Mouse (Mus musculus) MEL (cell line): ENCODE measurements around the gene Crb3. TPM values are rescaled to one million over a fixed set of nuclear protein-coding genes. Genes with fewer than 3 reads are reported as not detected.

Source experiments
- DNase-seq: peaks from one replicate; pipeline ENCODE4 v3.0.0; 2011; ENCODE audit warnings: low read depth, low spot score
- H3K27ac ChIP-seq: 2 replicates; pipeline ENCODE4 v1.5.1; 2012; ENCODE audit warnings: low read depth, mild to moderate bottlenecking, control low read depth, low read length, moderate library complexity; ENCODE audit not compliant: control insufficient read depth
- H3K27me3 ChIP-seq, 2 experiments: fragments of 150-350 bp in 1 of 2; sonication (generic) in 1 of 2; 2 replicates each; pipeline ENCODE4 v1.6.1; 2012; ENCODE audit warnings: low read length in 2 of 2, mild to moderate bottlenecking in 2 of 2, improper control_type of control experiment in 1 of 2, moderate library complexity in 1 of 2; ENCODE audit not compliant: insufficient read depth in 2 of 2, control insufficient read depth in 1 of 2
- H3K36me3 ChIP-seq, 2 experiments: 2 replicates each; pipeline ENCODE4 v1.6.1; 2012 to 2014; ENCODE audit warnings: low read length in 2 of 2, improper control_type of control experiment in 1 of 2, inconsistent platforms in 1 of 2, mild to moderate bottlenecking in 1 of 2; ENCODE audit not compliant: insufficient read depth in 2 of 2, control insufficient read depth in 1 of 2
- H3K4me1 ChIP-seq, 2 experiments: fragments of 150-350 bp in 1 of 2; sonication (generic) in 1 of 2; 2 replicates each; pipeline ENCODE4 v1.6.1; 2012; ENCODE audit warnings: low read length in 2 of 2, improper control_type of control experiment in 1 of 2, mild to moderate bottlenecking in 1 of 2; ENCODE audit not compliant: insufficient read depth in 2 of 2, control insufficient read depth in 1 of 2
- H3K4me3 ChIP-seq, 2 experiments: fragments of 150-350 bp in 1 of 2; sonication (generic) in 1 of 2; 2 replicates each; pipeline ENCODE4 v1.5.1; 2012; ENCODE audit warnings: low read depth in 2 of 2, low read length in 2 of 2, mild to moderate bottlenecking in 2 of 2, moderate library complexity in 2 of 2, control low read depth in 1 of 2, improper control_type of control experiment in 1 of 2; ENCODE audit not compliant: control insufficient read depth in 1 of 2, insufficient read depth in 1 of 2
- H3K79me2 ChIP-seq: 2 replicates; pipeline ENCODE4 v1.6.1; 2012; ENCODE audit warnings: mild to moderate bottlenecking, low read length, moderate library complexity; ENCODE audit not compliant: control insufficient read depth, poor library complexity, insufficient read depth
- H3K9ac ChIP-seq: 2 replicates; pipeline ENCODE4 v1.6.1; 2012; ENCODE audit warnings: low read depth, mild to moderate bottlenecking, control low read depth, low read length, moderate library complexity; ENCODE audit not compliant: control insufficient read depth, poor library complexity, severe bottlenecking
- H3K9me3 ChIP-seq: fragments of 150-350 bp; sonication (generic); replicated peaks from 2 replicates; pipeline ENCODE4 v1.6.1; 2012; ENCODE audit warnings: mild to moderate bottlenecking, low read length, improper control_type of control experiment, moderate library complexity; ENCODE audit not compliant: insufficient read depth
- BHLHE40 ChIP-seq: IDR thresholded peaks from 2 replicates; pipeline ENCODE4 v1.6.1; 2012; ENCODE audit warnings: low read depth, mild to moderate bottlenecking, inconsistent platforms, low read length, improper control_type of control experiment, borderline replicate concordance
- CHD1 ChIP-seq: IDR thresholded peaks from 2 replicates; pipeline ENCODE4 v1.6.1; 2012; ENCODE audit warnings: low read depth, mild to moderate bottlenecking, inconsistent platforms, low read length, improper control_type of control experiment
- CTCF ChIP-seq, 3 experiments: IDR thresholded peaks in 2 of 3; conservative IDR thresholded peaks in 1 of 3; 2 replicates each; pipeline ENCODE4 v1.5.1; 2011 to 2012; ENCODE audit warnings: low read length in 3 of 3, low read depth in 2 of 3, mild to moderate bottlenecking in 2 of 3, improper control_type of control experiment in 1 of 3, inconsistent platforms in 1 of 3, mixed read lengths in 1 of 3, moderate library complexity in 1 of 3; ENCODE audit not compliant: control insufficient read depth in 1 of 3, insufficient read depth in 1 of 3, poor library complexity in 1 of 3, severe bottlenecking in 1 of 3
- E2F4 ChIP-seq: IDR thresholded peaks from 2 replicates; pipeline ENCODE4 v1.6.1; 2011; ENCODE audit warnings: low read depth, low read length, improper control_type of control experiment, borderline replicate concordance
- ELF1 ChIP-seq: IDR thresholded peaks from 2 replicates; pipeline ENCODE4 v1.6.1; 2014; ENCODE audit warnings: low read depth, mild to moderate bottlenecking, inconsistent platforms, low read length, improper control_type of control experiment, moderate library complexity
- EP300 ChIP-seq, 2 experiments: IDR thresholded peaks; 2 replicates each; pipeline ENCODE4 v1.6.1; 2011; ENCODE audit warnings: improper control_type of control experiment in 2 of 2, low read length in 2 of 2, low read depth in 1 of 2, mild to moderate bottlenecking in 1 of 2
- ETS1 ChIP-seq: IDR thresholded peaks from 2 replicates; pipeline ENCODE4 v1.6.1; 2012; ENCODE audit warnings: low read depth, mild to moderate bottlenecking, inconsistent platforms, low read length, improper control_type of control experiment, moderate library complexity
- GABPA ChIP-seq: IDR thresholded peaks from 2 replicates; pipeline ENCODE4 v1.6.1; 2012; ENCODE audit warnings: low read depth, mild to moderate bottlenecking, inconsistent platforms, low read length, improper control_type of control experiment, moderate library complexity
- GATA1 ChIP-seq: IDR thresholded peaks from 2 replicates; pipeline ENCODE4 v1.6.1; 2011; ENCODE audit warnings: low read depth, low read length, improper control_type of control experiment
- JUND ChIP-seq: IDR thresholded peaks from 2 replicates; pipeline ENCODE4 v1.6.1; 2011; ENCODE audit warnings: low read depth, mild to moderate bottlenecking, improper control_type of control experiment, low read length
- KAT2A ChIP-seq: conservative IDR thresholded peaks from 2 replicates; pipeline ENCODE4 v1.6.1; 2012; ENCODE audit warnings: low read depth, low read length, improper control_type of control experiment, inconsistent platforms
- MAX ChIP-seq: IDR thresholded peaks from 2 replicates; pipeline ENCODE4 v1.6.1; 2011; ENCODE audit warnings: low read length, improper control_type of control experiment
- MEF2A ChIP-seq: IDR thresholded peaks from 2 replicates; pipeline ENCODE4 v1.6.1; 2014; ENCODE audit warnings: low read depth, mild to moderate bottlenecking, inconsistent platforms, low read length, improper control_type of control experiment; ENCODE audit not compliant: poor library complexity, insufficient replicate concordance, severe bottlenecking; ENCODE audit errors: extremely low read depth
- MYB ChIP-seq: IDR thresholded peaks from 2 replicates; pipeline ENCODE4 v1.6.1; 2011; ENCODE audit warnings: mild to moderate bottlenecking, low read depth, low read length, improper control_type of control experiment
- MYC ChIP-seq: IDR thresholded peaks from 2 replicates; pipeline ENCODE4 v1.6.1; 2011; ENCODE audit warnings: low read depth, mild to moderate bottlenecking, low read length, improper control_type of control experiment, moderate library complexity
- NELFE ChIP-seq: IDR thresholded peaks from 2 replicates; pipeline ENCODE4 v1.6.1; 2011; ENCODE audit warnings: low read depth, low read length, improper control_type of control experiment
- POLR2A ChIP-seq, 2 experiments: IDR thresholded peaks; 2 replicates each; pipeline ENCODE4 v1.6.1; 2011 to 2012; ENCODE audit warnings: low read length in 2 of 2, mild to moderate bottlenecking in 2 of 2, control low read depth in 1 of 2, improper control_type of control experiment in 1 of 2, low read depth in 1 of 2, moderate library complexity in 1 of 2; ENCODE audit not compliant: control insufficient read depth in 1 of 2, insufficient read depth in 1 of 2, poor library complexity in 1 of 2
- POLR2AphosphoS5 ChIP-seq: IDR thresholded peaks from 2 replicates; pipeline ENCODE4 v1.6.1; 2012; ENCODE audit warnings: low read depth, borderline replicate concordance, mild to moderate bottlenecking, inconsistent platforms, low read length, moderate library complexity, mixed read lengths
- RAD21 ChIP-seq: IDR thresholded peaks from 2 replicates; pipeline ENCODE4 v1.6.1; 2011; ENCODE audit warnings: mild to moderate bottlenecking, low read depth, low read length, improper control_type of control experiment
- RCOR1 ChIP-seq: IDR thresholded peaks from 2 replicates; pipeline ENCODE4 v1.6.1; 2012; ENCODE audit warnings: low read depth, mild to moderate bottlenecking, inconsistent platforms, low read length, improper control_type of control experiment
- SIN3A ChIP-seq: IDR thresholded peaks from 2 replicates; pipeline ENCODE4 v1.6.1; 2012; ENCODE audit warnings: low read length, improper control_type of control experiment, inconsistent platforms
- TAL1 ChIP-seq: IDR thresholded peaks from 2 replicates; pipeline ENCODE4 v1.6.1; 2012; ENCODE audit warnings: mild to moderate bottlenecking, inconsistent platforms, low read length, moderate library complexity, mixed read lengths
- TBP ChIP-seq: IDR thresholded peaks from 2 replicates; pipeline ENCODE4 v1.8.0; 2011; ENCODE audit warnings: low read depth, low read length, improper control_type of control experiment
- TCF12 ChIP-seq: IDR thresholded peaks from 2 replicates; pipeline ENCODE4 v1.6.1; 2014; ENCODE audit warnings: low read depth, mild to moderate bottlenecking, inconsistent platforms, low read length, improper control_type of control experiment, moderate library complexity
- USF1 ChIP-seq: IDR thresholded peaks from 2 replicates; pipeline ENCODE4 v1.6.1; 2014; ENCODE audit warnings: low read depth, mild to moderate bottlenecking, inconsistent platforms, low read length, improper control_type of control experiment, moderate library complexity
- USF2 ChIP-seq, 2 experiments: IDR thresholded peaks; 2 replicates each; pipeline ENCODE4 v1.6.1; 2011 to 2012; ENCODE audit warnings: improper control_type of control experiment in 2 of 2, low read length in 2 of 2, borderline replicate concordance in 1 of 2, inconsistent platforms in 1 of 2, low read depth in 1 of 2, mild to moderate bottlenecking in 1 of 2; ENCODE audit not compliant: insufficient read depth in 1 of 2
- ZC3H11A ChIP-seq: IDR thresholded peaks from 2 replicates; pipeline ENCODE4 v1.6.1; 2012; ENCODE audit warnings: low read depth, mild to moderate bottlenecking, inconsistent platforms, low read length, improper control_type of control experiment
- polyA plus RNA-seq, 2 experiments: library from polyadenylated mRNA; stranded (reverse) in 1 of 2; unstranded in 1 of 2; fragments of >175 nt in 1 of 2; fragments of >200 nt in 1 of 2; gene quantifications; 2 replicates each; pipeline versions ENCODE4 v1.2.1 to v1.2.4; 2012; ENCODE audit warnings: low replicate concordance in 2 of 2, low read depth in 1 of 2; ENCODE audit not compliant: insufficient read length in 2 of 2, insufficient read depth in 1 of 2, missing spikeins in 1 of 2
- total RNA-seq: library from RNA; depleted of rRNA; stranded (reverse); fragments of 300-350 nt; gene quantifications from 2 replicates; pipeline ENCODE4 v1.2.3, GENCODE M21; 2012

Crb3 gene
- total and polyA plus RNA-seq, 3 experiments, result 0.19 TPM; not detected in 2

- peaks cover 2 to 39% of the 10 kb centered on the region in 2 experiments for H3K4me1 ChIP-seq
- no peaks in the 10 kb centered on the region for H3K27me3 ChIP-seq
- no peak overlapping the region for H3K9ac ChIP-seq
- no peaks in the 10 kb centered on the region for H3K9me3 ChIP-seq
- TF ChIP-seq CHD1, result no peak
- 0 out of 2 replicates have a peak, but pooled peaks have one; percentile 35 for TF ChIP-seq RCOR1
- peak in 1 of 2 experiments; percentile 23; a peak in 1 of 4 replicates for TF ChIP-seq EP300 (IDR thresholded peaks at IDR 0.05; ENCODE audit: low read depth in 1 of 2, low read length in 2 of 2)
- no peak for TF ChIP-seq ZC3H11A
- no peak for TF ChIP-seq TBP
- no peak for TF ChIP-seq MEF2A
- no peaks in the 10 kb centered on the region for H3K79me2 ChIP-seq
- peak; percentile 51 for DNase-seq
- H3K27ac ChIP-seq, result no peak overlapping the region
- no peak overlapping the region for H3K4me3 ChIP-seq
- H3K36me3 ChIP-seq, result peaks cover 0 to 27% of the 10 kb centered on the region in 2 experiments; a peak in 2 of 4 replicates
Observed at GRCm38 (mm10) chr17:57108666-57109171, 49.8 kb downstream of the Crb3 start.

GRCm38 (mm10) chr17:57110005-57110404 is 51.1 kb downstream of the Crb3 start:
- Histone ChIP-seq H3K4me1 (peaks cover 2 to 30% of the 10 kb centered on the region in 2 experiments; a peak in 3 of 4 replicates), H3K79me2 (no peaks in the 10 kb centered on the region), H3K4me3 (no peak overlapping the region), H3K27ac (no peak overlapping the region), H3K36me3 (peaks cover 0 to 21% of the 10 kb centered on the region in 2 experiments; a peak in 2 of 4 replicates), H3K9me3 (no peaks in the 10 kb centered on the region), H3K9ac (no peak overlapping the region), H3K27me3 (no peaks in the 10 kb centered on the region)
- TF ChIP-seq RAD21 (no peak), MAX (no peak), POLR2AphosphoS5 (no peak), GABPA (no peak), JUND (peak; percentile 91), ETS1 (peak; percentile 61; the same call in 1 of the 2 replicates), TCF12 (peak; percentile 49; the same call in 1 of the 2 replicates), USF2 (IDR thresholded peaks at IDR 0.05; ENCODE audit: borderline replicate concordance in 1 of 2, insufficient read depth in 1 of 2, low read depth in 1 of 2, low read length in 2 of 2) (no peak), RCOR1 (peak; percentile 75), EP300 (IDR thresholded peaks at IDR 0.05; ENCODE audit: low read depth in 1 of 2, low read length in 2 of 2) (peak; percentile 73 to 83), ELF1 (no peak), MYC (no peak), SIN3A (peak; percentile 53; the same call in 1 of the 2 replicates), USF1 (no peak), GATA1 (peak; percentile 78), POLR2A (IDR thresholded peaks at IDR 0.05; ENCODE audit: control insufficient read depth in 1 of 2, insufficient read depth in 1 of 2, low read depth in 1 of 2, low read length in 2 of 2, poor library complexity in 1 of 2) (no peak), KAT2A (no peak), CTCF (IDR thresholded peaks at IDR 0.05 in 2 of 3, conservative IDR thresholded peaks at IDR 0.05 in 1 of 3; ENCODE audit: control insufficient read depth in 1 of 3, insufficient read depth in 1 of 3, low read depth in 2 of 3, low read length in 3 of 3, poor library complexity in 1 of 3, severe bottlenecking in 1 of 3) (no peak), E2F4 (no peak), NELFE (no peak), TAL1 (peak; percentile 13; the same call in 1 of the 2 replicates), MYB (no peak), BHLHE40 (no peak; the same call in 1 of the 2 replicates)
- DNase-seq, result peak; percentile 54
